ENCODE assay signal across 22 mouse cellular contexts in the genomic region with DNA sequence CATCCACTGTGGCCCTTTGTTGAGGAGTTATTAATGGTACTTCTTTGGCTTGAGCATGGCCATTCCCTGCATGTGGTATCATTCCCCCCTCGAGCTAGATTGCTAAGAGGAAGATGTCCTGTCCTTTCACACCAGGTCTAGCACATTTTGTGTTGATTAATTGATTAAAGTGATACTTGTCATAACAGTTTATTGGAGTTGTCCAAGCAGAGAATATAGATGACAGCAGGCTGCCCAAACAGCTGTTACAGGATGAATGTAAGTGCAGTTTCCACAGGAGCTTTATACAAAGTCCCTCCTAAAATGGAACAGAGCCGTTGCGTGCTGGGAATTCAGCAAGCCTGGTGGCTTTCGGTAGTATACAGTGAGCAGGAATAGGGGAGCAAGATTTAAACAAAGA.
"Had no signal": no experiment of that assay in that cellular context is flagged by ENCODE, and none has a peak within 500 bp of the region (broad histone marks: within the 10 kb centered on the region; RNA-seq: fewer than 3 reads in every experiment).

No protein-coding gene starts in this region.

- H3K27ac ChIP-seq: kidney, postnatal 0 days; left cerebral cortex, adult 2 months; limb, embryonic 12.5 days; limb, embryonic 15.5 days; liver, embryonic 14.5 days; macrophage; midbrain, embryonic 12.5 days had no signal

- DNase-seq: kidney, adult 2 months; kidney, postnatal 36 days; layer of hippocampus, postnatal 36 days; left cerebral cortex, postnatal 4 days; liver, postnatal 0 days; lung, embryonic 14.5 days; right cerebral cortex, postnatal 25 days; thymus, adult 2 months; thymus, postnatal 14 days; thymus, postnatal 4 days had no signal

- H3K4me2 ChIP-seq: limb, embryonic 12.5 days; limb, embryonic 15.5 days; liver, embryonic 11.5 days; lung, embryonic 14.5 days; midbrain, embryonic 12.5 days had no signal

- ATAC-seq: inflammation-experienced regulatory T-cells, adult 6 months; liver, postnatal 0 days; lung, postnatal 0 days; midbrain, embryonic 16.5 days had no signal

- H3K36me3 ChIP-seq: limb, embryonic 12.5 days; limb, embryonic 15.5 days; midbrain, embryonic 12.5 days had no signal

- H3K9me3 ChIP-seq: limb, embryonic 12.5 days; limb, embryonic 15.5 days; midbrain, embryonic 12.5 days had no signal

- H3K27me3 ChIP-seq: limb, embryonic 12.5 days; limb, embryonic 15.5 days; midbrain, embryonic 12.5 days had no signal

- H3K4me1 ChIP-seq: limb, embryonic 12.5 days; limb, embryonic 15.5 days; midbrain, embryonic 12.5 days had no signal

- H3K4me3 ChIP-seq: left cerebral cortex, adult 2 months; limb, embryonic 12.5 days; limb, embryonic 15.5 days; midbrain, embryonic 12.5 days; myocyte had no signal

- H3K9ac ChIP-seq: limb, embryonic 12.5 days; limb, embryonic 15.5 days; liver, embryonic 14.5 days; liver, postnatal 0 days; lung, embryonic 14.5 days; midbrain, embryonic 12.5 days had no signal
